Mouse (Mus musculus) heart, adult 9 months (tissue): ENCODE results near the gene Dpm1.

Experiments used
- DNase-seq, 2 experiments: peaks; one replicate each; pipeline ENCODE4 v3.0.0; 2022; ENCODE audit warnings: low spot score in 2 of 2

The Dpm1 gene

GRCm38 (mm10) chr2:168230026-168230728, at the start of gene Dpm1, which contains the start of the genes Gm20716 and Mocs3:
Dpm1 (minus strand) TSS chr2:168230591.
Gm20716 (minus strand) TSS chr2:168230364.
Mocs3 (plus strand) TSS chr2:168230622.
- DNase-seq, result peak; percentile 90 to 91

- DNase-seq, result peak in 1 of 2 experiments; percentile 21
Observed at GRCm38 (mm10) chr2:168274374-168274935, 44.1 kb upstream of the Dpm1 start.

GRCm38 (mm10) chr2:168273387-168273786, 43.0 kb upstream of the Dpm1 start:
- no peak for DNase-seq

- no peak for DNase-seq
Observed at GRCm38 (mm10) chr2:168268033-168268432, 37.6 kb upstream of the Dpm1 start.

GRCm38 (mm10) chr2:168260900-168261299, 30.5 kb upstream of the Dpm1 start:
- no peak for DNase-seq

GRCm38 (mm10) chr2:168260124-168260523, 29.7 kb upstream of the Dpm1 start:
- DNase-seq, result no peak

- peak; percentile 33 to 40 for DNase-seq
Observed at GRCm38 (mm10) chr2:168259046-168259445, 28.7 kb upstream of the Dpm1 start.

GRCm38 (mm10) chr2:168257188-168257587, 26.8 kb upstream of the Dpm1 start:
- DNase-seq, result no peak

GRCm38 (mm10) chr2:168256506-168256905, 26.1 kb upstream of the Dpm1 start:
- DNase-seq, result no peak

- DNase-seq, result no peak
Observed at GRCm38 (mm10) chr2:168253822-168254221, 23.4 kb upstream of the Dpm1 start.

GRCm38 (mm10) chr2:168252639-168253292, 22.4 kb upstream of the Dpm1 start:
- no peak for DNase-seq

- DNase-seq, result peak; percentile 40 to 77
Observed at GRCm38 (mm10) chr2:168250270-168250669, 19.9 kb upstream of the Dpm1 start.

- no peak for DNase-seq
Observed at GRCm38 (mm10) chr2:168248856-168249245, 18.5 kb upstream of the Dpm1 start.

- DNase-seq, result no peak
Observed at GRCm38 (mm10) chr2:168248167-168248855, 17.9 kb upstream of the Dpm1 start.

- no peak for DNase-seq
Observed at GRCm38 (mm10) chr2:168245571-168245970, 15.2 kb upstream of the Dpm1 start.

- DNase-seq, result no peak
Observed at GRCm38 (mm10) chr2:168243278-168243677, 12.9 kb upstream of the Dpm1 start.

- DNase-seq, result no peak
Observed at GRCm38 (mm10) chr2:168242841-168243240, 12.4 kb upstream of the Dpm1 start.

GRCm38 (mm10) chr2:168238335-168238734, 7.9 kb upstream of the Dpm1 start:
- no peak for DNase-seq

- no peak for DNase-seq
Observed at GRCm38 (mm10) chr2:168233286-168233685, 2.9 kb upstream of the Dpm1 start.

GRCm38 (mm10) chr2:168231471-168231829, 1.1 kb upstream of the Dpm1 start:
- no peak for DNase-seq

- no peak for DNase-seq
Observed at GRCm38 (mm10) chr2:168230773-168231470, 531 bp upstream of the Dpm1 start.
